Mouse (Mus musculus): ENCODE data around the gene Arl14. TPM values are rescaled to one million over a fixed set of nuclear protein-coding genes. Genes with fewer than 3 reads are reported as not detected.

The Arl14 gene
- not detected in 2 replicates for polyA plus RNA-seq (2016; fragmentation: Nextera tagmentation; extraction: Ambion mirVana)

GRCm38 (mm10) chr3:69221806-69222501, at the start of gene Arl14:
TSS of gene Arl14 (plus strand) at chr3:69222419.
- no peaks in the 10 kb centered on the region for H3K4me1 ChIP-seq
- WGBS: 83% methylated on average over 8 of the region's 8 CpGs
- no peak within 1 kb of the TSS for H3K4me3 ChIP-seq
- no peaks in the 10 kb centered on the region for H3K9me3 ChIP-seq
- H3K27me3 ChIP-seq (replicated peaks; ENCODE audit: low read depth, poor library complexity, severe bottlenecking): no peaks in the 10 kb centered on the region
- no peak for DNase-seq (ENCODE audit: low spot score)
- H3K36me3 ChIP-seq (replicated peaks): no peaks in the 10 kb centered on the region
- no peak within 1 kb of the TSS for H3K27ac ChIP-seq (replicated peaks)

DNA sequence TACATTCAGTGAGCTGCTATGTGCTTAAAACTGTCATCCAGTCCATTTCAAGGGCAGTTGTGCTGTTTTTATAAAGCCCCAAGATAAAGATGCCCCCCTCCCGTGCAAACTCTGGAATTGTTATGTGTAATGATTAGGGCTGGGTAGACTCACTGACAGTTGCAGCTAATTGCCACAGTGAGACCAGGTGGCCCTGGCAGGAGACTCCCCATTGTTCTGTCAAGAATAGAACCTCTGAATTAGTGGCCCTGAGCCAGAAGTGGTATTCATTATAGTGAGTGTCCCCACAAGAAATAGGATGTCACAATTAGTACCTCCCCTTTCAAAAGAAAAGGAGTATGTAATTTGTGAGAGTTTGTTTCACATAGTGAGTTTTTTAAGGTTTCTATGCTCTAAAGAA, 47.0 kb upstream of the Arl14 start:
- Histone ChIP-seq H3K36me3 (replicated peaks) (no peaks in the 10 kb centered on the region), H3K4me3 (no peak overlapping the region), H3K27me3 (replicated peaks; ENCODE audit: low read depth, poor library complexity, severe bottlenecking) (no peaks in the 10 kb centered on the region), H3K9me3 (no peaks in the 10 kb centered on the region), H3K4me1 (no peaks in the 10 kb centered on the region; the same call in 1 of the 2 replicates), H3K27ac (replicated peaks) (no peak overlapping the region)
- DNase-seq (ENCODE audit: low spot score): no peak
- 43% methylated on average over 1 of the region's 1 CpGs for WGBS

- 89% methylated on average over 15 of the region's 15 CpGs for WGBS
- no peaks in the 10 kb centered on the region for H3K27me3 ChIP-seq (replicated peaks; ENCODE audit: low read depth, poor library complexity, severe bottlenecking)
- no peaks in the 10 kb centered on the region; the same call in 1 of the 2 replicates for H3K4me1 ChIP-seq
- H3K9me3 ChIP-seq: no peaks in the 10 kb centered on the region
- H3K36me3 ChIP-seq (replicated peaks): no peaks in the 10 kb centered on the region
- H3K4me3 ChIP-seq: no peak overlapping the region
- DNase-seq (ENCODE audit: low spot score): no peak
- H3K27ac ChIP-seq (replicated peaks): no peak overlapping the region
These were observed 44.9 kb upstream of the Arl14 start for GRCm38 (mm10) chr3:69177168-69177797.

DNA sequence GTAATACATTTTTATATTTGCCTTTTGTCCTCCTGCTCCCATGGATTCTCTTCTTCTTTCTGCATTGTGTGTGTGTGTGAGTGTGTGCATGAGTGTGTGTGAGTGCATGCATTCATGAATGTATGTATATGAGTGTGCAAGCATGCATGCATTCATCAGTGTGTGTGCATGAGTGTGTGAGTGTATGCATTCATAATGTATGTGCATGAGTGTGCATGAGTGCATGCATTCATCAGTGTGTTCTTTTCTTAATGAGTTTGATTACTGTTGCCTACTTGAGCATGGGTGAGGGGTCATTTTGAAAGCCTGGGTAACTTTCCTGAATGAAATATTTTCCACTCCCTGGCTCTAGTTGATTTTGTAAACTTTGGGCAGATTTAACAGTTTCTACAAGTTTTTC, 44.3 kb upstream of the Arl14 start:
- H3K4me3 ChIP-seq: no peak overlapping the region
- no peak overlapping the region for H3K27ac ChIP-seq (replicated peaks)
- no peaks in the 10 kb centered on the region for H3K9me3 ChIP-seq
- DNase-seq (ENCODE audit: low spot score): no peak
- no peaks in the 10 kb centered on the region for H3K27me3 ChIP-seq (replicated peaks; ENCODE audit: low read depth, poor library complexity, severe bottlenecking)
- no peaks in the 10 kb centered on the region for H3K36me3 ChIP-seq (replicated peaks)
- no peaks in the 10 kb centered on the region; the same call in 1 of the 2 replicates for H3K4me1 ChIP-seq

DNA sequence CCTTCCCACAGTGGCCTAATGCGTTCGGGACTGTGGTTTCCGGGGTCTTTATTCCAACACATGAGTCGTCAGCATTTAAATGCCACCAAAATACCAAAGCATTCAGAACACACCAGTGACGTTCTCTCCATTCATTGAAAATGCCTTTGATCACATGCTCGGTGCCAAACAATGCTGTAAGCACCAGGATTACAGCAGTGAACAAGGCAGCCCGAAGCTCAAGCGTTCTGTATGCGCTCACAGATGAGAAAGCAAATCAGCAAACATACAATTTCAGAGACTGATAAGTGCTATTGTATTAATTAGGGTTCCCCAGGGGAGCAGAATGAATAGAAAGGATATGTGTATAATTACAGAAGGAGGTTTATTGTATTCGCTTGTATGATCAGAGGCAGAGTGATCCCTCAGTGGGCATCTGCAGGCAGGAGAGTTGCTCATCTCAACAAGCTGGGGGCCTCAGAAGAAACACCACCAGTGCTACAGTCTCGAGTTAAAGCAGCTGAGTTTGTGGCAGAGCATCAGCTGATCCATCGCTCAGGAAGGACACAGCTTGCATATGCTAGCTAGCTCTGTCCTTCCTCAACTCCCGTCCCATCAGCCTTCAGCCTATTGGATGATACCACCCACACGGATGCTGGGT, 43.7 kb upstream of the Arl14 start:
- whole genome bisulfite sequencing: 70% methylated on average over 14 of the region's 14 CpGs
- Histone ChIP-seq H3K4me3 (no peak overlapping the region), H3K36me3 (replicated peaks) (no peaks in the 10 kb centered on the region), H3K4me1 (no peaks in the 10 kb centered on the region; the same call in 1 of the 2 replicates), H3K27ac (replicated peaks) (no peak overlapping the region), H3K27me3 (replicated peaks; ENCODE audit: low read depth, poor library complexity, severe bottlenecking) (no peaks in the 10 kb centered on the region), H3K9me3 (no peaks in the 10 kb centered on the region)
- DNase-seq (ENCODE audit: low spot score): no peak

GRCm38 (mm10) chr3:69181531-69181930, 40.7 kb upstream of the Arl14 start:
- DNase-seq (ENCODE audit: low spot score): no peak
- H3K4me1 ChIP-seq: no peaks in the 10 kb centered on the region; the same call in 1 of the 2 replicates
- 90% methylated on average over 8 of the region's 8 CpGs for WGBS
- H3K9me3 ChIP-seq: no peaks in the 10 kb centered on the region
- no peaks in the 10 kb centered on the region for H3K36me3 ChIP-seq (replicated peaks)
- H3K27me3 ChIP-seq (replicated peaks; ENCODE audit: low read depth, poor library complexity, severe bottlenecking): no peaks in the 10 kb centered on the region
- H3K4me3 ChIP-seq: no peak overlapping the region
- no peak overlapping the region for H3K27ac ChIP-seq (replicated peaks)

GRCm38 (mm10) chr3:69182225-69182624, 40.0 kb upstream of the Arl14 start:
- Histone ChIP-seq H3K4me3 (no peak overlapping the region), H3K9me3 (no peaks in the 10 kb centered on the region)

DNA sequence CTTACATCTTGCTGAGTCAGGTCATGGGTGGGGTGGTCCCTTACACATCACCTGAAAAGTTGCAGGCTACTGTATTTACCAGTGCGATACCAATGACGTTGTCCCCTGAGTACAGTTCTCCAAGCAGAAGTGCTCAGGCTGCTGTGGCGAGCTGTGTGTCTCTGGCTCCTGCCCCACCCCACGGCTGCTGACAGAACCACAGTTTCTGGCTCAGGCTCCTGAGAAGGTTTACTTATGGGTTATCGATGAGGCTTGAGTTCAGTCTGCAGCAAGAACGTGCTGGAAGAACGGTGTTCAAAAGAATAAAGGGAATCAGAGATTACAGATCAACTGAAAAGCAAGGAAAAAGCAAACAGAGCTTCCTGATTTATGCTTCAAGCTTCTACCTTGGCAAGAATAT, 37.0 kb upstream of the Arl14 start:
- Histone ChIP-seq H3K9me3 (no peaks in the 10 kb centered on the region), H3K27me3 (replicated peaks; ENCODE audit: low read depth, poor library complexity, severe bottlenecking) (no peaks in the 10 kb centered on the region), H3K27ac (replicated peaks) (no peak overlapping the region), H3K36me3 (replicated peaks) (no peaks in the 10 kb centered on the region), H3K4me3 (no peak overlapping the region), H3K4me1 (no peaks in the 10 kb centered on the region)
- DNase-seq (ENCODE audit: low spot score): no peak
- WGBS: 91% methylated on average over 7 of the region's 7 CpGs

More at GRCm38 (mm10) chr3:69182225-69182624, 40.0 kb upstream of the Arl14 start:
- Histone ChIP-seq H3K27ac (replicated peaks) (no peak overlapping the region), H3K4me1 (no peaks in the 10 kb centered on the region; the same call in 1 of the 2 replicates), H3K36me3 (replicated peaks) (no peaks in the 10 kb centered on the region), H3K27me3 (replicated peaks; ENCODE audit: low read depth, poor library complexity, severe bottlenecking) (no peaks in the 10 kb centered on the region)
- DNase-seq (ENCODE audit: low spot score): no peak

DNA sequence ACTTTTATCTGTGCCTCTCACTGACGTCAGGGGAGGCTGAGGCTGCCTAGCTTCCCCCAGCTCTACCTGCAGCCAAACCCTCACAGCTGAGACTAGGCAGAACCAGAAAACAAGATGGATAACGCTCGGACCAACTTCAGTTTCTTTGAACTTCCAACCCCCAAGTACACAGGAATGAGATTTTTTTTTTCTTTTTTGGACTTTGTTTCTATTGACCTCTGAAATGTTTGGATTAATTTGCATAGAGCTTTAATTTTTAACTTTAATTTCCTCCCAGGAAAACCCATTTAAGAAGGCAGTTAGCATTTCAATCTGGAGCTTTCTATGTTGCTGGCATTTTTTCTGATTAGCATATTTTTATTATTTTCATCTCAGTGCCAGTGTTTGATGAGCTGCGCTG, 36.2 kb upstream of the Arl14 start:
- no peaks in the 10 kb centered on the region for H3K27me3 ChIP-seq (replicated peaks; ENCODE audit: low read depth, poor library complexity, severe bottlenecking)
- WGBS: 88% methylated on average over 4 of the region's 4 CpGs
- no peak overlapping the region for H3K4me3 ChIP-seq
- no peak overlapping the region for H3K27ac ChIP-seq (replicated peaks)
- H3K36me3 ChIP-seq (replicated peaks): no peaks in the 10 kb centered on the region
- H3K9me3 ChIP-seq: no peaks in the 10 kb centered on the region
- no peak for DNase-seq (ENCODE audit: low spot score)
- H3K4me1 ChIP-seq: no peaks in the 10 kb centered on the region

- no peak for DNase-seq (ENCODE audit: low spot score)
- WGBS: 91% methylated on average over 16 of the region's 16 CpGs
- Histone ChIP-seq H3K4me1 (no peaks in the 10 kb centered on the region), H3K4me3 (no peak overlapping the region), H3K36me3 (replicated peaks) (no peaks in the 10 kb centered on the region), H3K9me3 (no peaks in the 10 kb centered on the region), H3K27ac (replicated peaks) (no peak overlapping the region), H3K27me3 (replicated peaks; ENCODE audit: low read depth, poor library complexity, severe bottlenecking) (no peaks in the 10 kb centered on the region)
These were observed 35.6 kb upstream of the Arl14 start for GRCm38 (mm10) chr3:69186643-69187042.

DNA sequence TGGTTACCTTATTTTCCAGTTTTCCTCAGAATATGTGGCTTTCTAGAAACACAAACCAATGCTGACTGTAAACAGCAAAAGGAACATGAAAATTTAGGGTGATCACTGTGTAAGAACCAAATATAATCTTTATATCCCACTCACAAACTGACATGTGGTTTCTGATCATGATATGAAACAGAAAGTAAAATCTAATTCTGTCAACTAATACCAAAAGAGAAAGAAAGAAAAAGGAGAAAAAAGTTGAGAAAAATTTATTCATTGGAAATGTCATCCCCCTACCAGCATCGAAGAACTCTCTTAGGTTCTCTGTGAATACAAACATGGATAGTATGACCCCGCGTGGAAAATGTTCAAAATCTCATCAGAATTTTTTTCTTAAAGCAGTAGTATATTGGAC, 29.2 kb upstream of the Arl14 start:
- Histone ChIP-seq H3K36me3 (replicated peaks) (no peaks in the 10 kb centered on the region), H3K4me3 (no peak overlapping the region), H3K9me3 (no peaks in the 10 kb centered on the region), H3K27me3 (replicated peaks; ENCODE audit: low read depth, poor library complexity, severe bottlenecking) (no peaks in the 10 kb centered on the region), H3K27ac (replicated peaks) (no peak overlapping the region), H3K4me1 (peaks cover 6% of the 10 kb centered on the region)
- DNase-seq (ENCODE audit: low spot score): no peak
- 89% methylated on average over 3 of the region's 3 CpGs for WGBS

DNA sequence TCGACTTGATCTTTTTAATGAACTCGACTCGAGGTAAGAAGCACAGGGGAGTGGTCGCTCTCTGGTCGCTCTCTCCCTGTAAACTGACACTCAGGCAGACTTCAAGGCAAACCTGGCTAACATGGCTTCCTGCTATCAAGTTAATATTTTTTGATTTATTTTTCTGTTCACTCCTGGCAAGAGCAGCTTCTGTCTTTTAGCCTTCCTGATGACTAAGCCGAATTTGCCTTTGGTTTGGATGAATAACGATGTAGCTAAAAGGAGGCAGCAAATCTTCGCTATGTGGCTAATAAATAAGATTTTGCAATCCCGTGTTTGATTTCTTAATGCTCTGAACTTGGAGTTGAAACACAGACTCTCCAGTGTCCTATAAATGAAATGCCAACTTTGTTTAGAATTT, 27.7 kb upstream of the Arl14 start:
- Histone ChIP-seq H3K27ac (replicated peaks) (no peak overlapping the region), H3K9me3 (no peaks in the 10 kb centered on the region), H3K4me3 (no peak overlapping the region), H3K27me3 (replicated peaks; ENCODE audit: low read depth, poor library complexity, severe bottlenecking) (no peaks in the 10 kb centered on the region), H3K36me3 (replicated peaks) (no peaks in the 10 kb centered on the region), H3K4me1 (peaks cover 6% of the 10 kb centered on the region)
- WGBS: 59% methylated on average over 9 of the region's 9 CpGs
- DNase-seq (ENCODE audit: low spot score): no peak

- H3K4me1 ChIP-seq: peaks cover 6% of the 10 kb centered on the region
- H3K27me3 ChIP-seq (replicated peaks; ENCODE audit: low read depth, poor library complexity, severe bottlenecking): no peaks in the 10 kb centered on the region
- H3K36me3 ChIP-seq (replicated peaks): no peaks in the 10 kb centered on the region
- WGBS: 55% methylated on average over 8 of the region's 8 CpGs
- H3K9me3 ChIP-seq: no peaks in the 10 kb centered on the region
- no peak overlapping the region for H3K4me3 ChIP-seq
- no peak for DNase-seq (ENCODE audit: low spot score)
- H3K27ac ChIP-seq (replicated peaks): no peak overlapping the region
These were observed 27.0 kb upstream of the Arl14 start for GRCm38 (mm10) chr3:69195251-69195650.

All from embryonic facial prominence, embryonic 10.5 days (tissue).